Mouse (Mus musculus): Measurements from ENCODE around the gene Ldlr. TPM values are rescaled to one million over a fixed set of nuclear protein-coding genes. Genes with fewer than 3 reads are reported as not detected.
"Not testable (repeated sequence)": the region's sequence is repeated elsewhere in the genome, so short reads cannot be mapped to it uniquely, and the experiment has no call there.

The Ldlr gene
- total RNA-seq (2021): 100 to 1,000 TPM; 119 to 184 TPM
- long read RNA-seq, experiment 1, full-length matches to known transcripts: 2 of 21 reads
- long read RNA-seq, experiment 1, partial matches to known transcripts: 13 of 21 reads
- long read RNA-seq, experiment 1, other reads (novel, unspliced or antisense): 6 of 21 reads
- long read RNA-seq, experiment 2, full-length matches to known transcripts: 2 of 9 reads
- long read RNA-seq, experiment 2, partial matches to known transcripts: 7 of 9 reads
- long read RNA-seq, experiment 2, other reads (novel, unspliced or antisense): 0 of 9 reads

GRCm38 (mm10) chr9:21723377-21724146 is at the start of gene Ldlr:
Gene Ldlr (plus strand): TSS chr9:21723483.
- DNase-seq: peak; percentile 92

- no peak for DNase-seq
These were observed 45.6 kb upstream of the Ldlr start for GRCm38 (mm10) chr9:21677706-21678105.

GRCm38 (mm10) chr9:21680448-21680847 is 42.8 kb upstream of the Ldlr start:
- no peak for DNase-seq

- DNase-seq: no peak
These were observed 40.5 kb upstream of the Ldlr start for GRCm38 (mm10) chr9:21682827-21683226.

GRCm38 (mm10) chr9:21683897-21684296 is 39.4 kb upstream of the Ldlr start:
- DNase-seq: no peak

- no peak for DNase-seq
These were observed 34.7 kb upstream of the Ldlr start for GRCm38 (mm10) chr9:21688554-21688953.

GRCm38 (mm10) chr9:21690031-21690430 is 33.3 kb upstream of the Ldlr start:
- DNase-seq: peak; percentile 62 to 74

- DNase-seq: peak; percentile 23 to 56
These were observed 31.4 kb upstream of the Ldlr start for GRCm38 (mm10) chr9:21691862-21692261.

GRCm38 (mm10) chr9:21692491-21692890 is 30.8 kb upstream of the Ldlr start:
- peak in 1 of 2 experiments; percentile 26 for DNase-seq

- no peak for DNase-seq
These were observed 29.2 kb upstream of the Ldlr start for GRCm38 (mm10) chr9:21694071-21694470.

GRCm38 (mm10) chr9:21695229-21695792 is 28.0 kb upstream of the Ldlr start:
- DNase-seq: peak in 1 of 2 experiments; percentile 25

GRCm38 (mm10) chr9:21697121-21697520 is 26.2 kb upstream of the Ldlr start:
- no peak for DNase-seq

GRCm38 (mm10) chr9:21699280-21699679 is 24.0 kb upstream of the Ldlr start:
- not testable (repeated sequence) for DNase-seq

- DNase-seq: no peak
These were observed 22.2 kb upstream of the Ldlr start for GRCm38 (mm10) chr9:21701091-21701490.

GRCm38 (mm10) chr9:21703494-21703893 is 19.8 kb upstream of the Ldlr start:
- DNase-seq: no peak

- DNase-seq: no peak
These were observed 17.2 kb upstream of the Ldlr start for GRCm38 (mm10) chr9:21706085-21706484.

- DNase-seq: peak in 1 of 2 experiments; percentile 30
These were observed 16.6 kb upstream of the Ldlr start for GRCm38 (mm10) chr9:21706586-21707265.

- DNase-seq: no peak
These were observed 13.9 kb upstream of the Ldlr start for GRCm38 (mm10) chr9:21709340-21709739.

- DNase-seq: peak; percentile 59 to 63
These were observed 8.0 kb upstream of the Ldlr start for GRCm38 (mm10) chr9:21715298-21715697.

- no peak for DNase-seq
These were observed 6.3 kb upstream of the Ldlr start for GRCm38 (mm10) chr9:21717015-21717414.

- DNase-seq: peak in 1 of 2 experiments; percentile 40
These were observed 2.2 kb upstream of the Ldlr start for GRCm38 (mm10) chr9:21721036-21721435.

- peak; percentile 97 for DNase-seq
These were observed 859 bp downstream of the Ldlr start for GRCm38 (mm10) chr9:21724147-21724536.
